Mouse (Mus musculus): ENCODE results near the gene Dusp28. TPM values are rescaled to one million over a fixed set of nuclear protein-coding genes. Genes with fewer than 3 reads are reported as not detected.
A peak's percentile ranks its signal among the peaks of the same experiment; 100 is the strongest.

The Dusp28 gene
- total RNA-seq, 1 experiment: 4.8 TPM

GRCm38 (mm10) chr1:92908664-92909063 lies 1.9 kb downstream of the Dusp28 start:
- in situ Hi-C loops (cut with MboI; ENCODE audit: low sequenced_read_pairs in 2 of 2, unreplicated experiment in 2 of 2): no loop called here
- TF ChIP-seq ZC3H11A (IDR thresholded peaks at IDR 0.05; ENCODE audit: borderline replicate concordance, low read depth, low read length) (no peak), MAFK (IDR thresholded peaks at IDR 0.05; ENCODE audit: insufficient read depth, low read depth, low read length) (no peak), ZNF384 (IDR thresholded peaks at IDR 0.05; ENCODE audit: low read depth, low read length) (no peak), CHD2 (IDR thresholded peaks at IDR 0.05; ENCODE audit: low read depth, low read length) (no peak), HCFC1 (IDR thresholded peaks at IDR 0.05; ENCODE audit: borderline replicate concordance, insufficient read depth, low read length) (no peak)
- Histone ChIP-seq H3K27ac (ENCODE audit: insufficient read depth, low read depth, low read length, poor library complexity, severe bottlenecking) (no peak overlapping the region), H3K36me3 (ENCODE audit: control insufficient read depth, insufficient read depth, low read length, poor library complexity, severe bottlenecking) (no peaks in the 10 kb centered on the region; the same call in 1 of the 2 replicates), H3K4me3 (ENCODE audit: insufficient read depth in 1 of 2, low read depth in 1 of 2, low read length in 2 of 2, poor library complexity in 1 of 2, severe bottlenecking in 1 of 2) (no peak overlapping the region), H3K9ac (ENCODE audit: insufficient read depth, low read depth, low read length, poor library complexity, severe bottlenecking) (no peak overlapping the region), H3K4me1 (ENCODE audit: control insufficient read depth in 2 of 2, insufficient read depth in 2 of 2, low read length in 2 of 2, poor library complexity in 1 of 2) (peaks cover 0 to 10% of the 10 kb centered on the region in 2 experiments; a peak in 1 of 4 replicates), H3K9me3 (ENCODE audit: control insufficient read depth, insufficient read depth, low read depth, low read length) (no peaks in the 10 kb centered on the region)
- DNase-seq (ENCODE audit: low read depth, low spot score): no peak

- no peaks in the 10 kb centered on the region for H3K9me3 ChIP-seq (ENCODE audit: control insufficient read depth, insufficient read depth, low read depth, low read length)
- TF ChIP-seq CHD2 (IDR thresholded peaks at IDR 0.05; ENCODE audit: low read depth, low read length) (no peak), HCFC1 (IDR thresholded peaks at IDR 0.05; ENCODE audit: borderline replicate concordance, insufficient read depth, low read length) (no peak), MAFK (IDR thresholded peaks at IDR 0.05; ENCODE audit: insufficient read depth, low read depth, low read length) (no peak), ZC3H11A (IDR thresholded peaks at IDR 0.05; ENCODE audit: borderline replicate concordance, low read depth, low read length) (no peak), ZNF384 (IDR thresholded peaks at IDR 0.05; ENCODE audit: low read depth, low read length) (no peak)
- DNase-seq (ENCODE audit: low read depth, low spot score): no peak
- peaks cover 0 to 10% of the 10 kb centered on the region in 2 experiments; a peak in 1 of 4 replicates for H3K4me1 ChIP-seq (ENCODE audit: control insufficient read depth in 2 of 2, insufficient read depth in 2 of 2, low read length in 2 of 2, poor library complexity in 1 of 2)
- no peak overlapping the region for H3K9ac ChIP-seq (ENCODE audit: insufficient read depth, low read depth, low read length, poor library complexity, severe bottlenecking)
- in situ Hi-C loops (cut with MboI; ENCODE audit: low sequenced_read_pairs in 2 of 2, unreplicated experiment in 2 of 2): no loop called here
- H3K4me3 ChIP-seq (ENCODE audit: insufficient read depth in 1 of 2, low read depth in 1 of 2, low read length in 2 of 2, poor library complexity in 1 of 2, severe bottlenecking in 1 of 2): no peak overlapping the region
- no peak overlapping the region for H3K27ac ChIP-seq (ENCODE audit: insufficient read depth, low read depth, low read length, poor library complexity, severe bottlenecking)
- no peaks in the 10 kb centered on the region; the same call in 1 of the 2 replicates for H3K36me3 ChIP-seq (ENCODE audit: control insufficient read depth, insufficient read depth, low read length, poor library complexity, severe bottlenecking)
These were observed 2.3 kb downstream of the Dusp28 start for GRCm38 (mm10) chr1:92909068-92909467.

GRCm38 (mm10) chr1:92910239-92910885 lies 3.6 kb downstream of the Dusp28 start, which contains the start of gene Rnpepl1:
TSS of gene Rnpepl1 (plus strand) at chr1:92910783.
- Histone ChIP-seq H3K27ac (ENCODE audit: insufficient read depth, low read depth, low read length, poor library complexity, severe bottlenecking) (no peak within 1 kb of the TSS), H3K4me3 (ENCODE audit: insufficient read depth in 1 of 2, low read depth in 1 of 2, low read length in 2 of 2, poor library complexity in 1 of 2, severe bottlenecking in 1 of 2) (peak within 1 kb of the TSS; percentile 70 to 73), H3K9ac (ENCODE audit: insufficient read depth, low read depth, low read length, poor library complexity, severe bottlenecking) (peak within 1 kb of the TSS; percentile 68), H3K9me3 (ENCODE audit: control insufficient read depth, insufficient read depth, low read depth, low read length) (no peaks in the 10 kb centered on the region), H3K4me1 (ENCODE audit: control insufficient read depth in 2 of 2, insufficient read depth in 2 of 2, low read length in 2 of 2, poor library complexity in 1 of 2) (peaks cover 0 to 10% of the 10 kb centered on the region in 2 experiments; a peak in 1 of 4 replicates), H3K36me3 (ENCODE audit: control insufficient read depth, insufficient read depth, low read length, poor library complexity, severe bottlenecking) (no peaks in the 10 kb centered on the region; the same call in 1 of the 2 replicates)
- no peak for DNase-seq (ENCODE audit: low read depth, low spot score)
- TF ChIP-seq ZNF384 (IDR thresholded peaks at IDR 0.05; ENCODE audit: low read depth, low read length) (no peak), ZC3H11A (IDR thresholded peaks at IDR 0.05; ENCODE audit: borderline replicate concordance, low read depth, low read length) (no peak), MAFK (IDR thresholded peaks at IDR 0.05; ENCODE audit: insufficient read depth, low read depth, low read length) (no peak), HCFC1 (IDR thresholded peaks at IDR 0.05; ENCODE audit: borderline replicate concordance, insufficient read depth, low read length) (no peak), CHD2 (IDR thresholded peaks at IDR 0.05; ENCODE audit: low read depth, low read length) (no peak)
- in situ Hi-C loops (cut with MboI; ENCODE audit: low sequenced_read_pairs in 2 of 2, unreplicated experiment in 2 of 2): no loop called here

- peaks cover 3% of the 10 kb centered on the region; the same call in 1 of the 2 replicates for H3K36me3 ChIP-seq (ENCODE audit: control insufficient read depth, insufficient read depth, low read length, poor library complexity, severe bottlenecking)
- no peaks in the 10 kb centered on the region for H3K9me3 ChIP-seq (ENCODE audit: control insufficient read depth, insufficient read depth, low read depth, low read length)
- H3K4me3 ChIP-seq (ENCODE audit: insufficient read depth in 1 of 2, low read depth in 1 of 2, low read length in 2 of 2, poor library complexity in 1 of 2, severe bottlenecking in 1 of 2): peak overlapping the region; percentile 70 to 73
- DNase-seq (ENCODE audit: low read depth, low spot score): no peak
- in situ Hi-C loops (cut with MboI; ENCODE audit: low sequenced_read_pairs in 2 of 2, unreplicated experiment in 2 of 2): no loop called here
- no peak overlapping the region for H3K27ac ChIP-seq (ENCODE audit: insufficient read depth, low read depth, low read length, poor library complexity, severe bottlenecking)
- H3K9ac ChIP-seq (ENCODE audit: insufficient read depth, low read depth, low read length, poor library complexity, severe bottlenecking): peak overlapping the region; percentile 68
- TF ChIP-seq CHD2 (IDR thresholded peaks at IDR 0.05; ENCODE audit: low read depth, low read length) (no peak), HCFC1 (IDR thresholded peaks at IDR 0.05; ENCODE audit: borderline replicate concordance, insufficient read depth, low read length) (no peak), ZNF384 (IDR thresholded peaks at IDR 0.05; ENCODE audit: low read depth, low read length) (no peak), MAFK (IDR thresholded peaks at IDR 0.05; ENCODE audit: insufficient read depth, low read depth, low read length) (no peak), ZC3H11A (IDR thresholded peaks at IDR 0.05; ENCODE audit: borderline replicate concordance, low read depth, low read length) (no peak)
- peaks cover 0 to 10% of the 10 kb centered on the region in 2 experiments; a peak in 1 of 4 replicates for H3K4me1 ChIP-seq (ENCODE audit: control insufficient read depth in 2 of 2, insufficient read depth in 2 of 2, low read length in 2 of 2, poor library complexity in 1 of 2)
These were observed 4.3 kb downstream of the Dusp28 start for GRCm38 (mm10) chr1:92910925-92911720.

Measured in ES-E14 (cell line).